Mouse (Mus musculus): Measurements from ENCODE around the gene Ptgir.

GRCm38 (mm10) chr7:16867488-16867887 is 38.8 kb upstream of the Ptgir start:
- TF ChIP-seq CTCF (IDR thresholded peaks at IDR 0.05) = no peak
- no peak for TF ChIP-seq POLR2A (IDR thresholded peaks at IDR 0.05; ENCODE audit: insufficient read depth, low read depth, low read length)
- TF ChIP-seq EP300 (IDR thresholded peaks at IDR 0.05; ENCODE audit: insufficient read depth, low read depth, low read length) = no peak

Measured in heart, adult 2 months (tissue).